Mouse (Mus musculus): Measurements from ENCODE around the gene 2310061I04Rik. TPM values are rescaled to one million over a fixed set of nuclear protein-coding genes. Genes with fewer than 3 reads are reported as not detected.
A peak's percentile ranks its signal among the peaks of the same experiment; 100 is the strongest.

The 2310061I04Rik gene
- polyA plus RNA-seq, 1 experiment from 2014 or later: 28.6 TPM

- H3K9me3 ChIP-seq: no peaks in the 10 kb centered on the region
- 6% methylated on average over 66 of the region's 66 CpGs for WGBS
- H3K4me1 ChIP-seq: peaks cover 15% of the 10 kb centered on the region
- H3K4me3 ChIP-seq: peak within 1 kb of the TSS; percentile 98
- peak within 1 kb of the TSS; percentile 87 for H3K27ac ChIP-seq (replicated peaks)
- peak; percentile 97 for DNase-seq (ENCODE audit: low spot score)
- H3K36me3 ChIP-seq (replicated peaks): peaks cover 62% of the 10 kb centered on the region
- H3K27me3 ChIP-seq (replicated peaks; ENCODE audit: low read depth, poor library complexity, severe bottlenecking): no peaks in the 10 kb centered on the region
Observed at GRCm38 (mm10) chr17:35879245-35880057, 17.8 kb downstream of the 2310061I04Rik start, which contains the start of gene Dhx16. Gene Dhx16 (plus strand): TSS chr17:35879819.

- peaks cover 31% of the 10 kb centered on the region for H3K4me1 ChIP-seq
- no peak overlapping the region for H3K27ac ChIP-seq (replicated peaks)
- no peaks in the 10 kb centered on the region for H3K27me3 ChIP-seq (replicated peaks; ENCODE audit: low read depth, poor library complexity, severe bottlenecking)
- no peak overlapping the region; the same call in 1 of the 2 replicates for H3K4me3 ChIP-seq
- peaks cover 72% of the 10 kb centered on the region for H3K36me3 ChIP-seq (replicated peaks)
- no peak for DNase-seq (ENCODE audit: low spot score)
- peaks cover 5% of the 10 kb centered on the region for H3K9me3 ChIP-seq
- 89% methylated on average over 6 of the region's 6 CpGs for WGBS
Observed at GRCm38 (mm10) chr17:35874721-35875120, 22.5 kb downstream of the 2310061I04Rik start.

DNA sequence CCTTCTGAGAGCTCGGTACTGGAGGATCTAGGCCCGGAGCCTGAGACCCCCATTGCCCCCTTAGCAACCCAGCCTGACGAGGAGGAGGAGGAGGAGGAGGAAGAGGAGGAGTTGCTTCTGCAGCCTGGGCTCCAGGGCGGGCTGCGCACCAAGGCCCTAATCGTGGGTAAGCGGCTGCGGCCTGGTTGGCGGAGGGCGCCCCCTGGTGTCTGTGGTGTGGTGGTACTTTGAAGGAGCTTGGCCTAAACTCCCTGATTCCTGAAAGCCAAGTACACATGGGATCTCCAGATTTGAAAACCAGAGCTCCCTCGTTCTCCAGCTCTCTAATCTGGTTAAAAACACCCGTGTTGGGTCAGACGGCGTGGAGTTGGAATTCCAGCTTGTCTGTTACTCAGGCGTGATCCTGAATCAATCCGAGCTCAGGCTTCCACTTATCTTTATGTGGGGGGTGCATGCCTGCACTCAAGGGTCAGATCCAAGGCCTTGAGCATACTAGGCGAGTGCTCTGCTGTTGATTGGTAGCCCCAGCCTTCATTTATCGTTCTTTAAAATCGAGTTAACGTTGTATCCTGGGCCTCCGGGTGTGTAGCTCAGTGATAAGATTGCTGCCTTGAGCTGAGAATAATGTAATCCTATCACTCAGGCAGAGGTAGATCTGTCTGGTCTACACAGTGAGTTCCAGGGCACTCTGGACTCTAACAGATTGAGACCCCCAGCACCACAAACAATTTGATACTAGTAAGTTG lies 23.3 kb downstream of the 2310061I04Rik start:
- no peaks in the 10 kb centered on the region for H3K27me3 ChIP-seq (replicated peaks; ENCODE audit: low read depth, poor library complexity, severe bottlenecking)
- H3K4me1 ChIP-seq: peaks cover 39% of the 10 kb centered on the region
- H3K27ac ChIP-seq (replicated peaks): peak overlapping the region; percentile 52
- 34% methylated on average over 21 of the region's 21 CpGs for WGBS
- peaks cover 5% of the 10 kb centered on the region for H3K9me3 ChIP-seq
- DNase-seq (ENCODE audit: low spot score): peak; percentile 91
- H3K4me3 ChIP-seq: peak overlapping the region; percentile 42
- H3K36me3 ChIP-seq (replicated peaks): peaks cover 73% of the 10 kb centered on the region

GRCm38 (mm10) chr17:35870884-35871696 lies 26.1 kb downstream of the 2310061I04Rik start:
- peaks cover 5% of the 10 kb centered on the region for H3K9me3 ChIP-seq
- no peaks in the 10 kb centered on the region for H3K27me3 ChIP-seq (replicated peaks; ENCODE audit: low read depth, poor library complexity, severe bottlenecking)
- H3K4me1 ChIP-seq: peaks cover 63% of the 10 kb centered on the region
- H3K36me3 ChIP-seq (replicated peaks): peaks cover 74% of the 10 kb centered on the region
- H3K27ac ChIP-seq (replicated peaks): peak overlapping the region; percentile 95; the same call in 1 of the 2 replicates
- peak; percentile 29 for DNase-seq (ENCODE audit: low spot score)
- 85% methylated on average over 8 of the region's 8 CpGs for WGBS
- H3K4me3 ChIP-seq: peak overlapping the region; percentile 63

- Histone ChIP-seq H3K9me3 (peaks cover 5% of the 10 kb centered on the region), H3K36me3 (replicated peaks) (peaks cover 68% of the 10 kb centered on the region), H3K4me3 (peak overlapping the region; percentile 63), H3K27ac (replicated peaks) (peak overlapping the region; percentile 95), H3K27me3 (replicated peaks; ENCODE audit: low read depth, poor library complexity, severe bottlenecking) (no peaks in the 10 kb centered on the region), H3K4me1 (peaks cover 68% of the 10 kb centered on the region)
- 53% methylated on average over 9 of the region's 9 CpGs for WGBS
- peak; percentile 44 for DNase-seq (ENCODE audit: low spot score)
Observed at GRCm38 (mm10) chr17:35870151-35870883, 26.9 kb downstream of the 2310061I04Rik start.

DNA sequence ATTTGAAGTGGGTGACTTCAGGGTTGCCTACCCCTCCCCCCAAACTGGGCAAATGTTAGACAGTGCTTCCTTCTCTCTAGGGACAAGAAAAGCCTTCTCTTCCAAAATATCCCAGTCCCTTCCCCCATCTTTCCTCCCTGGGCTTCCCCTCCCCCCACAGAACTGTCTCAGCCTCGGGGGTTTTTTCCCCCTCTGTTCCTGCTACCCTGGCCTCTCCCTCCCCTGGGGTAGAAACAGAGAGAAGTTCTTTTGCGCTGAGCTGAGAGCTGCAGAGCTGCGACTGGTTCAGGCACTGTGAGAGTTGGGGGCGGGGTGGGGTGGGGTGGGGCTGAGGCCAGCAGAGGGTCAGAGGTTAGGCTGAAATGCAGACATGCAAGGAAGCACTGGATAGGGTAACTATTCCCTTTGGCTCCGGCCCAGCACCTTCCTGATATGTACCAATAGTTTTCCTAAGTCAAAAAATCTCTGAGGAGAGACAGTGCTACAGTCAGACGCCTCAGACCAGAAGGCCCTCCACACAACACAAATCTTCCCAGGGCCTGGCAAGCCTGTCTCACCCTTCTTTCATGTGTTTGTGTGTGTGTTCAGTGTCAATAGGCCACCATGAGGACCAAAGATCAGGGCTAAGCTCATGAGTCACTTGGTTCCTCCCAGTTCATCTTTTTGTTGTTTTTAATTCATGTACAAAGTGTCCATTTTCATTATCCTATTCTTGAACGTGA lies 27.7 kb downstream of the 2310061I04Rik start:
- DNase-seq (ENCODE audit: low spot score): peak; percentile 74
- WGBS: 4% methylated on average over 7 of the region's 7 CpGs
- Histone ChIP-seq H3K4me3 (peak overlapping the region; percentile 63), H3K27ac (replicated peaks) (peak overlapping the region; percentile 95), H3K36me3 (replicated peaks) (peaks cover 60% of the 10 kb centered on the region), H3K9me3 (peaks cover 5% of the 10 kb centered on the region), H3K4me1 (peaks cover 76% of the 10 kb centered on the region), H3K27me3 (replicated peaks; ENCODE audit: low read depth, poor library complexity, severe bottlenecking) (no peaks in the 10 kb centered on the region)

GRCm38 (mm10) chr17:35868961-35869345 lies 28.3 kb downstream of the 2310061I04Rik start:
- Histone ChIP-seq H3K36me3 (replicated peaks) (peaks cover 57% of the 10 kb centered on the region), H3K27ac (replicated peaks) (peak overlapping the region; percentile 95), H3K9me3 (peaks cover 5% of the 10 kb centered on the region), H3K27me3 (replicated peaks; ENCODE audit: low read depth, poor library complexity, severe bottlenecking) (no peaks in the 10 kb centered on the region), H3K4me1 (peaks cover 79% of the 10 kb centered on the region), H3K4me3 (peak overlapping the region; percentile 63)
- DNase-seq (ENCODE audit: low spot score): no peak
- WGBS: 2% methylated on average over 7 of the region's 7 CpGs

- WGBS: 28% methylated on average over 17 of the region's 17 CpGs
- peaks cover 57% of the 10 kb centered on the region for H3K36me3 ChIP-seq (replicated peaks)
- peaks cover 74% of the 10 kb centered on the region for H3K4me1 ChIP-seq
- H3K27me3 ChIP-seq (replicated peaks; ENCODE audit: low read depth, poor library complexity, severe bottlenecking): no peaks in the 10 kb centered on the region
- peak overlapping the region; percentile 63 for H3K4me3 ChIP-seq
- peaks cover 5% of the 10 kb centered on the region for H3K9me3 ChIP-seq
- peak overlapping the region; percentile 95 for H3K27ac ChIP-seq (replicated peaks)
- peak; percentile 39 for DNase-seq (ENCODE audit: low spot score)
Observed at GRCm38 (mm10) chr17:35868165-35868820, 28.9 kb downstream of the 2310061I04Rik start.

- peaks cover 48% of the 10 kb centered on the region for H3K36me3 ChIP-seq (replicated peaks)
- 11% methylated on average over 26 of the region's 26 CpGs for WGBS
- peaks cover 5% of the 10 kb centered on the region for H3K9me3 ChIP-seq
- peaks cover 66% of the 10 kb centered on the region for H3K4me1 ChIP-seq
- no peaks in the 10 kb centered on the region for H3K27me3 ChIP-seq (replicated peaks; ENCODE audit: low read depth, poor library complexity, severe bottlenecking)
- peak overlapping the region; percentile 95 for H3K27ac ChIP-seq (replicated peaks)
- peak; percentile 55 for DNase-seq (ENCODE audit: low spot score)
- peak overlapping the region; percentile 63 for H3K4me3 ChIP-seq
Observed at GRCm38 (mm10) chr17:35866911-35867890, 30.0 kb downstream of the 2310061I04Rik start.

DNA sequence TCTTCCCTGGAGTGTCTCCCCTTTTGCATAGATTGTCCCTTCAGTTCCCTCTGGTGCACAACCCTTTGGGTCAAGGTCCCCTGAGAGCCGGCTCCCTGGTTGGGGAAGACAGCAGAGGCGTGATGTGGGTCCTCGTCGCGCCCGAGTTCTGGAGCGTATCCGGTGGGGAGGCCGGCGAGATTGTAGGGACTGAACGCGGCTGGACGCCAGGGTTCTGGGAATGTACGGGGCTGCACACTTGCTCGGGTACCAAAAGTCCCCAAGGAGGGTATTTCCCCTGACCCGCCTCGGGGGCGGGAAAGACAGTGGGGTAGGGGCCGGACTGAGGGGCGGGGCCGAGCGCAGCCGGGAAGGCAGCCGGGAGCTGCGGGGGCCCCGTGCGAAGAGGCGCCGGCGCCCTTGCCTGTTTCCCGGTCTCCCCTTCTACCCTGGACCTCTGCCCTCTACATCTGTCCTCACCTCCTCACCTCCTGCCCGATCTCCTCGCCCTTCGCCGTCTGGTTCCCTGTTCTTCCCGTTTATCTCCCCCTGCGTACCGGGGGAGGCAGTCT lies 30.9 kb downstream of the 2310061I04Rik start:
- Histone ChIP-seq H3K27ac (replicated peaks) (peak overlapping the region; percentile 95), H3K4me1 (peaks cover 67% of the 10 kb centered on the region), H3K9me3 (peaks cover 4% of the 10 kb centered on the region), H3K36me3 (replicated peaks) (peaks cover 42% of the 10 kb centered on the region), H3K27me3 (replicated peaks; ENCODE audit: low read depth, poor library complexity, severe bottlenecking) (no peaks in the 10 kb centered on the region), H3K4me3 (peak overlapping the region; percentile 63)
- DNase-seq (ENCODE audit: low spot score): peak; percentile 80
- under 1% methylated on average over 38 of the region's 38 CpGs for WGBS
